Mouse (Mus musculus): ENCODE results near the gene Gid8. TPM values are rescaled to one million over a fixed set of nuclear protein-coding genes. Genes with fewer than 3 reads are reported as not detected.

Gid8 gene
- 10 to 100 TPM; 38.5 to 40.5 TPM for total RNA-seq (2021)
- long read RNA-seq, experiment 1, transcript Gid8-201 (5 exons, 1,655 nt), result major isoform, 18 of 23 reads
- long read RNA-seq, experiment 1, partial matches to known transcripts, result 5 of 23 reads
- long read RNA-seq, experiment 1, other reads (novel, unspliced or antisense), result 0 of 23 reads
- long read RNA-seq, experiment 2, transcript Gid8-201 (5 exons, 1,655 nt), result major isoform, 14 of 19 reads
- long read RNA-seq, experiment 2, partial matches to known transcripts, result 2 of 19 reads
- long read RNA-seq, experiment 2, other reads (novel, unspliced or antisense), result 3 of 19 reads

- peak; percentile 95 for DNase-seq
- intact Hi-C loops (cut with DNase I; ENCODE audit: low total_unique reads), result no loop called here
These were observed at the start of gene Gid8, which contains the start of gene Dido1 for GRCm38 (mm10) chr2:180709923-180710272. Gid8 (plus strand) TSS chr2:180710117. Dido1 (minus strand) TSS chr2:180709999.

GRCm38 (mm10) chr2:180660521-180660920, 49.4 kb upstream of the Gid8 start:
- intact Hi-C loops (cut with DNase I; ENCODE audit: low total_unique reads), result no loop called here
- no peak for DNase-seq

DNA sequence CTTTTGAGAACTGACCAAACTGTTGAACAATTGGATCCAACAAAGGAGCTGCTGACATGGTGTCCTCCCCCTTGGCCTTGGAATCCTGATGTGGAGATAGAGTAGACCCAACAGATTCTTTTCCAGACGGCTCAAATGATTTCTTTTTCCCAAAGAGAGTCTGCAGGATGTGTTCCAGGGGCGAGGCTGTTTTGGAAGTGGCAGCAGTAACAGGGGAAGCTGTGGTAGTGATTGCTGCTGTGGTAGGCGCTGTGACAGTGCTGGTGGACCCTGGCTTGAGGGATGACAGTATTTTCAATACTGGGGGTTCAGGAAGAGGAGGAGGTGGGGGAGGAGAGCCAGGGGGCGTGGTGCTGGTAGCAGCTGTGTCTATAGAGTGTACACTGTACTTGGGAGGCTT, 47.9 kb upstream of the Gid8 start:
- intact Hi-C loops (cut with DNase I; ENCODE audit: low total_unique reads), result no loop called here
- no peak for DNase-seq

- DNase-seq, result no peak
- intact Hi-C loops (cut with DNase I; ENCODE audit: low total_unique reads), result no loop called here
These were observed 33.2 kb upstream of the Gid8 start for GRCm38 (mm10) chr2:180676706-180677105.

GRCm38 (mm10) chr2:180678609-180679140, 31.2 kb upstream of the Gid8 start:
- intact Hi-C loops (cut with DNase I; ENCODE audit: low total_unique reads), result no loop called here
- peak; percentile 31 for DNase-seq

DNA sequence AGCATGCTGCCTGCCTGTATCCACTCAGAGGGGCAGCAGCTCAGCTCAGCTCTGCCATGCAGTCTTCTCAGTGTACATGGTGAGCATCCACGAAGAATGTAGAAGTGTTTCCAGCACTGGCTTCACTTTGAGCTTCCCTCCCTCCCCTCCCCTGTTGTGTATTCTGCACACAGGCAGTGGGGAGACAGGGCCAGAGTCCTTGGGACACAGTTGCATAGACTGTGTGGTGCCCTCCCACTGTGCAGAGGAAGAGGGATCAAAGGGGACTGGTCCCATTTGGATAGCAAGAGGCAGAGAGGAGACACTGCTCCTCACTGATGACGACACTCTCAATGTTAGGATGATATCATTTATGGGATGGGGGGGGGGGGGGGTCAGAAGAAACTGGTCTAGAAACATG, 28.7 kb upstream of the Gid8 start:
- intact Hi-C loops (cut with DNase I; ENCODE audit: low total_unique reads), result loop anchor here (5.0 kb wide), 1 partner anchor 46 kb away; the partner anchor contains the start of gene Slc17a9
- DNase-seq, result no peak

DNA sequence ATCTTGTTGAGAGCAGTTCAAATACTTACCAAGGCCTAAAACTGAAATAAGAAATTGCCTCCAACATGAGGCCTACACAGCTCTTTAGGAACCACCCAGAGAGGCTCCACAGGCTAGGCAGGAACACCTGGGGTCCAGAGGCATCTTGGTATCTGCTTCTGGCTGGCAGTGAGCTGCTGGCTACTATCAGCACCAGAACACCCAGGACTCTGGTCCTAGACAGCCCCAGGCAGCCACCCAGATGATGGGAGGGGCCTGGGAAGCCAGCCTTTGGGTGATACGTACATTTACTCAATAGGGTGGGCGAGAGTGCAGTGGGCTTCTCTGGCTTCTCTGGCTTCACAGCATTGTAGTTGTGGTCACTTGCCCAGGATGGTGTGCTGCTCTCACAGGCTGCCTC, 26.4 kb upstream of the Gid8 start:
- intact Hi-C loops (cut with DNase I; ENCODE audit: low total_unique reads), result loop anchor here (5.0 kb wide), 1 partner anchor 44 kb away; the partner anchor contains the start of gene Slc17a9
- no peak for DNase-seq

DNA sequence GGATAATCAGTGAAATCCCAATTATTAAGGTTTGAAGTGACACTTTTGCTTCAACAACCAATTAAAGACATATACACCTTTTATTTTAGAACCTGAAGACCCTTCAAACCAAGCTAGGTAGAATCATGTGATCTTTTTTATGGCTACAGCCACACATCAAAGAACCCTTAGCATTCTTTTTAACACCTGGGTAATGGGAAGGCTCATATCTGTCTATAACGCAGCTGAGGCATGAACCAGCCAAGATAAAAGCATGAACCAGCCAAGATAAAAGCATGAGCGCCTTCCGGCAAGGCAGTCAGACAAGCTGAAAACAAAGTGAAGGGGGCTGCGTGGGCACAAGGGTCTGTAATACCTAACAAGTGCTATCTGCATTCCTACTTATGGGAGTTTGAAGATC, 25.9 kb upstream of the Gid8 start:
- DNase-seq, result no peak
- intact Hi-C loops (cut with DNase I; ENCODE audit: low total_unique reads), result loop anchor here (5.0 kb wide), 1 partner anchor 43 kb away; the partner anchor contains the start of gene Slc17a9

GRCm38 (mm10) chr2:180689841-180690240, 20.1 kb upstream of the Gid8 start:
- intact Hi-C loops (cut with DNase I; ENCODE audit: low total_unique reads), result no loop called here
- DNase-seq, result no peak

DNA sequence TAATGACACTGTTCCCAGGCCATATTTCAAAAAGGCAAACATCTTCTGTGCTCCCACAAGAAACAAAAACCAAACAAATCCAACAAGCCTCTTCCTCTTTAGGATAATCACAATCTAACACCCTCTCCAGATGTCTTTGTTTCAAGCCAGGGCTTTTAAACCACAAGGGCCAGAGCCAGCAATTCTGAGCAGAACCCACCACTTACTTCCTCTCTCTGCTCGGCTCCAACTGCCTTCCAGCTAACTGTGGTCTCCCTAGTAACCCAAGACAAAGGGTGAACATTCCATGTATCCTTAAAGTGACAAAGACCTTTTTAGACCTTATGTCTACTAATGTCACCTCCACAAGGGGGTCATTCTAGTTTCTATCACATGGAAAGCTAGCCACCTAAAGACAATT, 17.3 kb upstream of the Gid8 start:
- no peak for DNase-seq

GRCm38 (mm10) chr2:180695176-180695575, 14.7 kb upstream of the Gid8 start:
- DNase-seq, result no peak
- intact Hi-C loops (cut with DNase I; ENCODE audit: low total_unique reads), result no loop called here

More for the DNA sequence above, 17.3 kb upstream of the Gid8 start:
- intact Hi-C loops (cut with DNase I; ENCODE audit: low total_unique reads), result no loop called here

DNA sequence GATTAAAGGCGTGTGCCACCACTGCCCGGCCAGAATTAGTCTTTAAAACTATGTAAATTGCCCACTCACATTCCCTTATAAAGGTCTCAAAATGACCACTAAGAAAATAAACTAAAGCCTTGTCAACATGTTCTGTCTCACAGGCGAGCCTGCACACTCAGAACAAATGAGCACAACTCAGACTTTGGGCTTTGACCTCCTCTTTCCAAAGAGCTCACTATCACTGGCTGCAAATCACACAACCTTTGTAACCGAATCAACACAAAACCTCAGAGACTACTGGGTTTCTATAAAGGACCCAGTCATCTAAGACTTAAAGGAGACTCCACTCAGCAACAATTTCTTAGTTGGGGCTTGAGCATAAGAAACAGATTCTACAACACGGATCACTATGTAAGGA, 9.5 kb upstream of the Gid8 start:
- DNase-seq, result no peak
- intact Hi-C loops (cut with DNase I; ENCODE audit: low total_unique reads), result no loop called here

GRCm38 (mm10) chr2:180701053-180701766, 8.7 kb upstream of the Gid8 start:
- intact Hi-C loops (cut with DNase I; ENCODE audit: low total_unique reads), result no loop called here

DNA sequence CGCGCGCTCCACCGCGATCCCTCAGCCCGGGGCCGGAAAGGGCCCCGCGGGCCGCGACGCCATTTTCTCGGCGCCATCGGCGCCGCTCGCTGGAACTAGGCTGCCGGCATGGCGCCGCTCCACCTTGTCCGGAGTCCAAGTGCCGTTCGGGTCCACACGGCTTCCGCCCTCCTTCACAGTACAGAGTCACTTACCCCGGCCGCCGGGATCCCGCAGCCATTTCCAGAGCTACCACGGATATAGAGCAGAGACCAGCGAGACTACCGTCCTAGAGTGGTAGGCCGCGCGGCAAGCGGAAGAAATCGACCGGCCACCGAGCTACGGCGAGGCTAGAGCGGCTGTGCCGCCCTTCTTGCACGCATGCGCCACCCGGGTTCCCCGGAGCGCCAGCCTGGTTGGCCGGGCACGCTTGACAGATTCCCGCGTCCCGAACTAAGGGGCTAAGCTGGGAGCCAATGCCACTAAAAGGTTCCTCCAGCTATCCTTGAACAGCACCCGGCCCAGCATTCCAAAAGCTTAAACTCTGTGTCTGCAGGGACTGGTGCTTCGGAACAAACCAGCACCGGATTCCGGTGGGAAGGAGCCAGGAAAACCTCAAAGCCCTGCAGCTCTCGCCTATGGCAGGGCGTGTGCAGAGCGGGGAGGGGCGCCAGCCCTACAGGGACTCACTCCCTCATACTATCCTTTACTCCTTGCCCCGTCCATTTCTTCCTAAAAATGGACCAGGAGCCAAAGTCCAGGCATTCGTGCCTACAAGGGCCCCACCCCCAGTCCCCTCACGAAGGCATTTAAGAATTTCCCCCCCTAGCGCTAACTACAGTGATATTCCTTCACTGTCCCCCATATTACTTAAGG, 7.9 kb upstream of the Gid8 start:
- intact Hi-C loops (cut with DNase I; ENCODE audit: low total_unique reads), result no loop called here

More at GRCm38 (mm10) chr2:180701053-180701766, 8.7 kb upstream of the Gid8 start:
- no peak for DNase-seq

GRCm38 (mm10) chr2:180702701-180703149, 7.2 kb upstream of the Gid8 start:
- intact Hi-C loops (cut with DNase I; ENCODE audit: low total_unique reads), result no loop called here
- no peak for DNase-seq

More for the DNA sequence above, 7.9 kb upstream of the Gid8 start:
- peak; percentile 94 for DNase-seq

- intact Hi-C loops (cut with DNase I; ENCODE audit: low total_unique reads), result no loop called here
- DNase-seq, result no peak
These were observed 6.7 kb upstream of the Gid8 start for GRCm38 (mm10) chr2:180703175-180703574.

GRCm38 (mm10) chr2:180703645-180704359, 6.1 kb upstream of the Gid8 start:
- DNase-seq, result no peak
- intact Hi-C loops (cut with DNase I; ENCODE audit: low total_unique reads), result no loop called here

DNA sequence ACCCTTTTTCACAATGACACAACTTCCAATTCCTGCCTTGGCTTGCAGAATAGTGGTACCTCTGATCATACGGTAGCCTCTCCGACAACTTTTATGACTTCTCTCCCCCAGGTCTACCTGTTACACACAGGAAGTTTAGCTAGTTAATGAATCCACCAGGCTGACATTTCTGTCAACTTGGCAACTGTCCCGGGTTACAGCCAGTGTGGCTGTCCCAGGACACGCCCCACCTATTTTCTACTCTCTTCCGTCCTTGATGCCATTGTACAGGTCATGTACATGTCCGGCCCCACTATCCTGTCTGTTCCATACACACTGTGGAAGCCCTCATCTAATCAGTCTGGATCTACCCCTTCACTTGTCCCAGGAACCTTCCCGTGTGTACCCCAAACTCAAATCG, 5.3 kb upstream of the Gid8 start:
- DNase-seq, result peak; percentile 40
- intact Hi-C loops (cut with DNase I; ENCODE audit: low total_unique reads), result no loop called here

GRCm38 (mm10) chr2:180705066-180705465, 4.9 kb upstream of the Gid8 start:
- intact Hi-C loops (cut with DNase I; ENCODE audit: low total_unique reads), result no loop called here
- no peak for DNase-seq
